Mouse (Mus musculus) liver, postnatal 0 days (tissue): ENCODE measurements around the gene Kcnj6.

ENCODE experiments used
- CTCF ChIP-seq: sonication (generic); IDR thresholded peaks from 2 replicates; pipeline ENCODE4 v1.5.1; 2016; ENCODE audit warnings: antibody characterized with exemption, low read depth
- EP300 ChIP-seq: IDR thresholded peaks from 2 replicates; pipeline ENCODE4 v1.6.1; 2016; ENCODE audit warnings: antibody characterized with exemption, low read depth, mild to moderate bottlenecking

- 0 out of 2 replicates have a peak, but pooled peaks have one; percentile 16 for TF ChIP-seq CTCF
- TF ChIP-seq EP300, result no peak
Measured at GRCm38 (mm10) chr16:94865796-94866195, 131.7 kb downstream of the Kcnj6 start.
